Mouse (Mus musculus): ENCODE results near the gene 2200002D01Rik. TPM values are rescaled to one million over a fixed set of nuclear protein-coding genes. Genes with fewer than 3 reads are reported as not detected.

Gene 2200002D01Rik
- total RNA-seq, 2 experiments from 2014 or later = 0.31 to 1.4 TPM

Other genes starting within 250 kb of the 2200002D01Rik start
- gene Ryr1, start 123.3 kb downstream of the 2200002D01Rik start, total RNA-seq (2021) = 1,000 to 10,000 TPM; 1,331 to 1,686 TPM
- gene Rasgrp4, start 113.6 kb downstream of the 2200002D01Rik start, total RNA-seq (2021) = under 1 TPM; 0.69 to 0.72 TPM
- gene Fam98c, start 92.2 kb downstream of the 2200002D01Rik start, total RNA-seq (2021) = 10 to 100 TPM; 11.0 to 12.9 TPM
- gene Ggn, start 78.3 kb downstream of the 2200002D01Rik start, total RNA-seq (2021) = under 1 TPM; 0.15 to 0.32 TPM
- under 1 TPM; 0.77 to 0.86 TPM for gene Spred3, start 78.1 kb downstream of the 2200002D01Rik start, total RNA-seq (2021)
- gene Psmd8, start 67.8 kb downstream of the 2200002D01Rik start, total RNA-seq (2021) = 100 to 1,000 TPM; 156 to 200 TPM
- gene Catsperg1, start 34.4 kb downstream of the 2200002D01Rik start, total RNA-seq (2021) = under 1 TPM in 1 of 2 experiments, not detected in 1; 0.29 TPM
- 1 to 10 TPM; 1.2 to 1.5 TPM for gene Kcnk6, start 16.0 kb downstream of the 2200002D01Rik start, total RNA-seq (2021)
- gene Yif1b, start 10.1 kb downstream of the 2200002D01Rik start, total RNA-seq (2021) = 10 to 100 TPM; 44.8 to 47.6 TPM
- 1 to 10 TPM; 3.4 to 5.2 TPM for gene Spint2, start 33.4 kb upstream of the 2200002D01Rik start, total RNA-seq (2021)
- 1 to 10 TPM; 5.2 to 6.5 TPM for gene Ppp1r14a, start 40.8 kb upstream of the 2200002D01Rik start, total RNA-seq (2021)
- 1 to 10 TPM; 1.9 to 2.0 TPM for gene Dpf1, start 55.5 kb upstream of the 2200002D01Rik start, total RNA-seq (2021)